Mouse (Mus musculus) small intestine, adult 10 weeks (tissue): ENCODE results near the gene Tmem177. TPM values are rescaled to one million over a fixed set of nuclear protein-coding genes. Genes with fewer than 3 reads are reported as not detected.

ENCODE experiments used
- polyA plus RNA-seq: library from polyadenylated mRNA; stranded (reverse); fragments of 350-450 nt; fragmentation: Illumina TruSeq; extraction: RNeasy Lipid Tissue Mini Kit (QIAGEN cat#74804); gene quantifications from one replicate; pipeline ENCODE4 v1.2.3, GENCODE M21; 2014; ENCODE audit warnings: low replicate concordance

Gene Tmem177
- polyA plus RNA-seq = 4.7 TPM

GRCm38 (mm10) chr1:119912953-119913814 lies at the start of gene Tmem177:
Gene Tmem177 (minus strand): TSS chr1:119913208.

Other genes with a start within 250 kb of the Tmem177 start
- gene Ptpn4, start 75.6 kb downstream of the Tmem177 start, polyA plus RNA-seq = 15.8 TPM
- not detected for gene Cfap221, start 84.0 kb upstream of the Tmem177 start, polyA plus RNA-seq
- gene Sctr, start 93.7 kb upstream of the Tmem177 start, polyA plus RNA-seq = not detected
- 1.2 TPM for gene Tmem37, start 160.9 kb upstream of the Tmem177 start, polyA plus RNA-seq
- 789 TPM for gene Dbi, start 207.9 kb upstream of the Tmem177 start, polyA plus RNA-seq
- 6.3 TPM for gene 3110009E18Rik, start 208.0 kb upstream of the Tmem177 start, polyA plus RNA-seq